Mouse (Mus musculus) intestine, embryonic 15.5 days (tissue): ENCODE data around the gene Diras2. TPM values are rescaled to one million over a fixed set of nuclear protein-coding genes. Genes with fewer than 3 reads are reported as not detected.

Experiments used
- ATAC-seq: fragments of 200-750 bp; cut with Nextera tagmentation; 2 replicates; pipeline ENCODE4 v1.8.0; 2017; ENCODE audit warnings: moderate TSS enrichment, moderate library complexity
- H3K27ac ChIP-seq: fragments of 300-500 bp; sonication (generic); 2 replicates; pipeline ENCODE4 v1.5.1; 2015; ENCODE audit warnings: mild to moderate bottlenecking, inconsistent platforms
- H3K27me3 ChIP-seq: fragments of 300-500 bp; sonication (generic); replicated peaks from 2 replicates; pipeline ENCODE4 v1.6.1; 2015; ENCODE audit warnings: inconsistent platforms
- H3K36me3 ChIP-seq: fragments of 300-500 bp; sonication (generic); 2 replicates; pipeline ENCODE4 v1.6.1; 2015; ENCODE audit warnings: inconsistent platforms
- H3K4me1 ChIP-seq: fragments of 300-500 bp; sonication (generic); replicated peaks from 2 replicates; pipeline ENCODE4 v1.6.1; 2015; ENCODE audit warnings: inconsistent platforms
- H3K4me2 ChIP-seq: fragments of 300-500 bp; sonication (generic); replicated peaks from 2 replicates; pipeline ENCODE4 v1.6.1; 2015; ENCODE audit warnings: mild to moderate bottlenecking, inconsistent platforms
- H3K4me3 ChIP-seq: fragments of 300-500 bp; sonication (generic); replicated peaks from 2 replicates; pipeline ENCODE4 v1.5.1; 2015; ENCODE audit warnings: inconsistent platforms
- H3K9ac ChIP-seq: fragments of 300-500 bp; sonication (generic); 2 replicates; pipeline ENCODE4 v1.6.1; 2015; ENCODE audit warnings: inconsistent platforms
- H3K9me3 ChIP-seq: fragments of 300-500 bp; sonication (generic); 2 replicates; pipeline ENCODE4 v1.6.1; 2016; ENCODE audit warnings: inconsistent platforms
- WGBS: fragments of 180-500 bp; shearing (Covaris S2); methylation state at CpG from one replicate; pipeline ENCODE4 v1.1.7; 2015; 5-methylcytosine and 5-hydroxymethylcytosine counted together
- polyA plus RNA-seq: library from polyadenylated mRNA; unstranded; fragments of >200 nt; fragmentation: Nextera tagmentation; extraction: Ambion mirVana; gene quantifications from 2 replicates; pipeline ENCODE4 v1.2.1, GENCODE M21; 2015

Diras2 gene
- polyA plus RNA-seq, 1 experiment from 2014 or later: 0.58 TPM

DNA sequence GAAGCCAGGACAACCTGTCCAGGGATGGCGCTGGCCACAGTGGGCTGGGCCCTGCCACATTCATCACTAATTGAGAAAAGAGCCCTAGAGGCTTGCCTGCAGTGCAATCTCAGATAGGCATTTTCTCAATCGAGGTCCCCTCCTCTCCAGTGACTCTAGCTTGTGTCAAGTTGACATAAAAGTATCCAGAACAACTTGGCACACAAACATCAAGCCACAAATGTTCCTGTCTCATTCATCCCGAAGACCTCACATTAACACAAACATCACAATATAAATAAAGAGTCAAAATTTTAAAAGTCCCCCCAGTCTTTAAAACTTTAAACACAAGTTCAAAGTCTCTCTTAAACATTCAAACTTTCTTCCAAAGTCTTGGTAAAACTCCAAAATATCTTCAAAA, 56.3 kb downstream of the Diras2 start:
- Histone ChIP-seq H3K27ac (no peak overlapping the region), H3K4me3 (no peak overlapping the region), H3K9ac (no peak overlapping the region), H3K4me2 (no peak overlapping the region), H3K4me1 (no peaks in the 10 kb centered on the region), H3K9me3 (no peaks in the 10 kb centered on the region), H3K27me3 (no peaks in the 10 kb centered on the region), H3K36me3 (no peaks in the 10 kb centered on the region)
- 73% methylated on average over 3 of the region's 3 CpGs for WGBS
- no peak for ATAC-seq

- Histone ChIP-seq H3K27ac (no peak overlapping the region), H3K9me3 (no peaks in the 10 kb centered on the region), H3K27me3 (no peaks in the 10 kb centered on the region), H3K4me2 (no peak overlapping the region), H3K4me1 (no peaks in the 10 kb centered on the region), H3K4me3 (no peak overlapping the region), H3K36me3 (no peaks in the 10 kb centered on the region), H3K9ac (no peak overlapping the region)
- 0 out of 2 replicates have a peak, but pooled peaks have one; percentile 28 for ATAC-seq
- 51% methylated on average over 10 of the region's 10 CpGs for WGBS
Measured at GRCm38 (mm10) chr13:52469795-52470690, 61.0 kb downstream of the Diras2 start.

- no peak overlapping the region for H3K4me2 ChIP-seq
- H3K9ac ChIP-seq: no peak overlapping the region
- ATAC-seq: no peak
- 73% methylated on average over 6 of the region's 6 CpGs for WGBS
- no peaks in the 10 kb centered on the region for H3K9me3 ChIP-seq
- H3K27ac ChIP-seq: no peak overlapping the region
- no peak overlapping the region for H3K4me3 ChIP-seq
- H3K4me1 ChIP-seq: no peaks in the 10 kb centered on the region
- no peaks in the 10 kb centered on the region for H3K27me3 ChIP-seq
- no peaks in the 10 kb centered on the region for H3K36me3 ChIP-seq
Measured at GRCm38 (mm10) chr13:52465141-52465540, 65.9 kb downstream of the Diras2 start.

DNA sequence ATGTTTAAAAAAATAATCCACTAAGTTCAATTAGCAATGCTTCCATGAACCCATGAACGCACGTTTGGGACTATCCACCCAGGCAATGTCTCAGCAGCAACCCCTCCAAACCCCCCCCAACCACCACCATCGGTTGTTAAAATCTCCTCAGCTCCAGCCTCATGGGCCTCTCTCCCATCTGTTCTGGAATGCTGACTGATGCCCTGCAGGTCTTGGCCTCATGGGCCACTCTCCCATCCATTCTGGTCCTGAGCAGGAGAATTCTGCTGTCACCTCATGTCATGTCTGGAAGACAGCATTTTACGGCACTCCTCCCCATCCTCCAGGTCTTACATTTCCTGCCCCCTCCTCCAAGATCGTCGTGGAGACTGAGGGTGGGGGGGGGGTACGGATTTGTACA, 71.1 kb downstream of the Diras2 start:
- Histone ChIP-seq H3K27me3 (no peaks in the 10 kb centered on the region), H3K4me2 (no peak overlapping the region), H3K9ac (no peak overlapping the region), H3K36me3 (no peaks in the 10 kb centered on the region), H3K9me3 (no peaks in the 10 kb centered on the region), H3K4me1 (no peaks in the 10 kb centered on the region), H3K4me3 (no peak overlapping the region), H3K27ac (no peak overlapping the region)
- WGBS: 68% methylated on average over 7 of the region's 7 CpGs
- ATAC-seq: no peak

GRCm38 (mm10) chr13:52457889-52458324, 73.2 kb downstream of the Diras2 start:
- Histone ChIP-seq H3K27ac (no peak overlapping the region), H3K4me2 (no peak overlapping the region), H3K9me3 (no peaks in the 10 kb centered on the region), H3K4me1 (no peaks in the 10 kb centered on the region), H3K27me3 (no peaks in the 10 kb centered on the region), H3K4me3 (no peak overlapping the region), H3K9ac (no peak overlapping the region), H3K36me3 (no peaks in the 10 kb centered on the region)
- ATAC-seq: no peak
- 84% methylated on average over 11 of the region's 11 CpGs for WGBS

- H3K36me3 ChIP-seq: no peaks in the 10 kb centered on the region
- H3K9ac ChIP-seq: no peak overlapping the region
- H3K27me3 ChIP-seq: no peaks in the 10 kb centered on the region
- no peak for ATAC-seq
- no peak overlapping the region for H3K4me2 ChIP-seq
- no peaks in the 10 kb centered on the region for H3K4me1 ChIP-seq
- H3K4me3 ChIP-seq: no peak overlapping the region
- H3K27ac ChIP-seq: no peak overlapping the region
- no peaks in the 10 kb centered on the region for H3K9me3 ChIP-seq
- WGBS: 77% methylated on average over 15 of the region's 15 CpGs
Measured at GRCm38 (mm10) chr13:52457177-52457888, 73.7 kb downstream of the Diras2 start.

GRCm38 (mm10) chr13:52455329-52455728, 75.8 kb downstream of the Diras2 start:
- Histone ChIP-seq H3K4me3 (no peak overlapping the region), H3K9ac (no peak overlapping the region), H3K9me3 (no peaks in the 10 kb centered on the region), H3K27me3 (no peaks in the 10 kb centered on the region), H3K36me3 (no peaks in the 10 kb centered on the region), H3K4me1 (no peaks in the 10 kb centered on the region), H3K27ac (no peak overlapping the region), H3K4me2 (no peak overlapping the region)
- 33% methylated on average over 9 of the region's 9 CpGs for WGBS
- no peak for ATAC-seq

GRCm38 (mm10) chr13:52454708-52455250, 76.3 kb downstream of the Diras2 start:
- Histone ChIP-seq H3K27ac (no peak overlapping the region), H3K9me3 (no peaks in the 10 kb centered on the region), H3K9ac (no peak overlapping the region), H3K4me1 (no peaks in the 10 kb centered on the region), H3K27me3 (no peaks in the 10 kb centered on the region), H3K4me2 (no peak overlapping the region), H3K36me3 (no peaks in the 10 kb centered on the region), H3K4me3 (no peak overlapping the region)
- no peak for ATAC-seq
- 83% methylated on average over 11 of the region's 11 CpGs for WGBS

Other genes starting within 250 kb of the Diras2 start
- gene Syk, start 51.9 kb upstream of the Diras2 start, polyA plus RNA-seq: 3.3 and 3.6 TPM in 2 replicates